Mouse (Mus musculus) adrenal gland, adult 2 months (tissue): ENCODE data around the gene Fam81a. TPM values are rescaled to one million over a fixed set of nuclear protein-coding genes. Genes with fewer than 3 reads are reported as not detected.

ENCODE experiments used
- DNase-seq: peaks from one replicate; pipeline ENCODE4 v3.0.0; 2021
- polyA plus RNA-seq: library from polyadenylated mRNA; depleted of rRNA; stranded (reverse); fragments of >200 nt; gene quantifications from 2 replicates; pipeline ENCODE4 v1.2.3, GENCODE M21; 2012; rRNA removed
- total RNA-seq, 2 experiments: library from RNA; stranded (reverse); gene quantifications; 2 replicates each; pipeline ENCODE4 v1.2.3; 2021

The Fam81a gene
- total and polyA plus RNA-seq, 3 experiments: 0.48 to 4.3 (median 2.0) TPM

GRCm38 (mm10) chr9:70052730-70053129 is 89.6 kb downstream of the Fam81a start:
- no peak for DNase-seq

GRCm38 (mm10) chr9:70049839-70050238 is 92.5 kb downstream of the Fam81a start:
- DNase-seq: no peak

GRCm38 (mm10) chr9:70049416-70049783 is 93.0 kb downstream of the Fam81a start:
- DNase-seq: no peak

- peak; percentile 41 for DNase-seq
These were observed 93.5 kb downstream of the Fam81a start for GRCm38 (mm10) chr9:70048751-70049415.

- no peak for DNase-seq
These were observed 94.1 kb downstream of the Fam81a start for GRCm38 (mm10) chr9:70048280-70048679.

- no peak for DNase-seq
These were observed 94.5 kb downstream of the Fam81a start for GRCm38 (mm10) chr9:70047839-70048238.

- DNase-seq: no peak
These were observed 96.1 kb downstream of the Fam81a start for GRCm38 (mm10) chr9:70046255-70046654.

GRCm38 (mm10) chr9:70044865-70045264 is 97.5 kb downstream of the Fam81a start:
- no peak for DNase-seq

- DNase-seq: no peak
These were observed 99.4 kb downstream of the Fam81a start for GRCm38 (mm10) chr9:70042935-70043334.

GRCm38 (mm10) chr9:70042137-70042536 is 100.2 kb downstream of the Fam81a start:
- peak; percentile 45 for DNase-seq

GRCm38 (mm10) chr9:70040570-70040969 is 101.8 kb downstream of the Fam81a start:
- no peak for DNase-seq

- no peak for DNase-seq
These were observed 102.6 kb downstream of the Fam81a start for GRCm38 (mm10) chr9:70039597-70040385.

Other genes starting within 250 kb of the Fam81a start
- gene Bnip2, start 153.1 kb downstream of the Fam81a start, total RNA-seq: 100 to 1,000 TPM in 1 of 2 experiments, 10 to 100 TPM in 1; 91.1 to 109 TPM
- 17.1 and 20.0 TPM in 2 replicates for gene Bnip2, start 153.1 kb downstream of the Fam81a start, polyA plus RNA-seq
- gene Gtf2a2, start 130.0 kb downstream of the Fam81a start, total RNA-seq: 10 to 100 TPM; 63.1 to 70.9 TPM
- 11.8 and 16.3 TPM in 2 replicates for gene Gtf2a2, start 130.0 kb downstream of the Fam81a start, polyA plus RNA-seq
- under 1 TPM in 1 of 2 experiments, not detected in 1; 0.07 TPM for gene Gcnt3, start 104.5 kb downstream of the Fam81a start, total RNA-seq
- gene Gcnt3, start 104.5 kb downstream of the Fam81a start, polyA plus RNA-seq: not detected in 2 replicates
- gene Myo1e, start 64.8 kb upstream of the Fam81a start, total RNA-seq: 10 to 100 TPM; 23.4 to 29.3 TPM
- 3.1 and 4.2 TPM in 2 replicates for gene Myo1e, start 64.8 kb upstream of the Fam81a start, polyA plus RNA-seq